Mouse (Mus musculus): ENCODE measurements around the gene Prpf40b.
A peak's percentile ranks its signal among the peaks of the same experiment; 100 is the strongest.

Gene Prpf40b

GRCm38 (mm10) chr15:99332921-99333675 lies 38.2 kb downstream of the Prpf40b start:
- DNase-seq (ENCODE audit: low spot score in 2 of 2) = peak in 1 of 2 experiments; percentile 47

- no peak for DNase-seq (ENCODE audit: low spot score in 2 of 2)
These were observed 38.8 kb downstream of the Prpf40b start for GRCm38 (mm10) chr15:99333676-99334065.

GRCm38 (mm10) chr15:99334500-99334899 lies 39.6 kb downstream of the Prpf40b start:
- no peak for DNase-seq (ENCODE audit: low spot score in 2 of 2)

- no peak for DNase-seq (ENCODE audit: low spot score in 2 of 2)
These were observed 41.0 kb downstream of the Prpf40b start for GRCm38 (mm10) chr15:99335801-99336320.

GRCm38 (mm10) chr15:99338916-99339315 lies 44.0 kb downstream of the Prpf40b start:
- DNase-seq (ENCODE audit: low spot score in 2 of 2) = no peak

GRCm38 (mm10) chr15:99339669-99340068 lies 44.8 kb downstream of the Prpf40b start:
- DNase-seq (ENCODE audit: low spot score in 2 of 2) = no peak

GRCm38 (mm10) chr15:99341102-99341501 lies 46.2 kb downstream of the Prpf40b start:
- no peak for DNase-seq (ENCODE audit: low spot score in 2 of 2)

- DNase-seq (ENCODE audit: low spot score in 2 of 2) = no peak
These were observed 47.5 kb downstream of the Prpf40b start for GRCm38 (mm10) chr15:99342194-99342981.

GRCm38 (mm10) chr15:99343414-99344147 lies 48.7 kb downstream of the Prpf40b start:
- DNase-seq (ENCODE audit: low spot score in 2 of 2) = no peak

GRCm38 (mm10) chr15:99344148-99344870 lies 49.4 kb downstream of the Prpf40b start:
- DNase-seq (ENCODE audit: low spot score in 2 of 2) = no peak

GRCm38 (mm10) chr15:99344961-99345360 lies 50.1 kb downstream of the Prpf40b start:
- no peak for DNase-seq (ENCODE audit: low spot score in 2 of 2)

- no peak for DNase-seq (ENCODE audit: low spot score in 2 of 2)
These were observed 56.7 kb downstream of the Prpf40b start for GRCm38 (mm10) chr15:99351610-99352009.

GRCm38 (mm10) chr15:99352306-99352705 lies 57.4 kb downstream of the Prpf40b start:
- DNase-seq (ENCODE audit: low spot score in 2 of 2) = no peak

- DNase-seq (ENCODE audit: low spot score in 2 of 2) = no peak
These were observed 60.8 kb downstream of the Prpf40b start for GRCm38 (mm10) chr15:99355660-99356059.

GRCm38 (mm10) chr15:99356462-99356861 lies 61.6 kb downstream of the Prpf40b start:
- no peak for DNase-seq (ENCODE audit: low spot score in 2 of 2)

- no peak for DNase-seq (ENCODE audit: low spot score in 2 of 2)
These were observed 64.1 kb downstream of the Prpf40b start for GRCm38 (mm10) chr15:99358952-99359351.

- DNase-seq (ENCODE audit: low spot score in 2 of 2) = no peak
These were observed 69.2 kb downstream of the Prpf40b start for GRCm38 (mm10) chr15:99364022-99364530.

- DNase-seq (ENCODE audit: low spot score in 2 of 2) = no peak
These were observed 70.0 kb downstream of the Prpf40b start for GRCm38 (mm10) chr15:99364921-99365320.
